Mouse (Mus musculus): ENCODE results near the gene Mgp.

The Mgp gene

DNA sequence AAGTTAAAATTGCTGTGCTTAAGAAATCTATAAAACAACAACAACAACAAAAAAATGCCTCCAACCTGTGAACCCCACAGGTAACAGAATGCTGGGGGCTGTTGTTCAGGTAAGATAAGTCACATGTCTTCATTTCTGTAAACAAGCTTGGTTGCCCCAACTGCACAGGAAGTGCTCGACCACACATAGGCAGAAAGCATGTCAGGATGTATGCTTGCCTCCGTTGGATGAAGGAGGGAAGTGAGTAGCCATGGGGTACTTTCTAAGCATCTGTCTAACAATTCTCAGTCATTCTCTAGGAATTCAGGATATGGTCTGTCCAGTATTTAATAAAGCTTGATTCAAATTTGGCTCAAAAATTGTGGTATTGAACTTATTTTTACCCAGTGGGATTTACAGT is 23.3 kb upstream of the Mgp start:
- no peak for DNase-seq (ENCODE audit: inconsistent age in 2 of 2, low spot score in 1 of 2)

DNA sequence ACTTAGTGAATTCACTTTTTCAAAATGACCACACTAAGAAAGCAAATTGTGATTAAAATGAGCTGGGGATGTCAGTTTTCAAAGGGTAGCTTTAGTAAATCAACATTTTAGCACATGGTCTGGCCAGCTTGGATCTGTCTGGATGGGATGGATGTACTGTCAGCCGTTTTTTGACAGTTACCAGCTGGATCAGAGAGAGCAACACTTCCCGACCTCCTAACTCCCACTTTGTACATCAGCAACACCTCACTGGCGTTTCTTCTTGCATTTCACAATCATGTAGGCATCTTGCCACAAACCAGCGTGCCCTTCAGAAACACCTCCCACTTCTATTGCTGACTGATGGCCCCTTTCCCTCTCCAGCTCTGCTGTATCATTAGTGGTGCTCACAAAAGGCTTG is 22.6 kb upstream of the Mgp start:
- no peak for DNase-seq (ENCODE audit: inconsistent age in 2 of 2, low spot score in 1 of 2)

- no peak for DNase-seq (ENCODE audit: inconsistent age in 2 of 2, low spot score in 1 of 2)
Measured at GRCm38 (mm10) chr6:136897789-136898188, 22.2 kb upstream of the Mgp start.

DNA sequence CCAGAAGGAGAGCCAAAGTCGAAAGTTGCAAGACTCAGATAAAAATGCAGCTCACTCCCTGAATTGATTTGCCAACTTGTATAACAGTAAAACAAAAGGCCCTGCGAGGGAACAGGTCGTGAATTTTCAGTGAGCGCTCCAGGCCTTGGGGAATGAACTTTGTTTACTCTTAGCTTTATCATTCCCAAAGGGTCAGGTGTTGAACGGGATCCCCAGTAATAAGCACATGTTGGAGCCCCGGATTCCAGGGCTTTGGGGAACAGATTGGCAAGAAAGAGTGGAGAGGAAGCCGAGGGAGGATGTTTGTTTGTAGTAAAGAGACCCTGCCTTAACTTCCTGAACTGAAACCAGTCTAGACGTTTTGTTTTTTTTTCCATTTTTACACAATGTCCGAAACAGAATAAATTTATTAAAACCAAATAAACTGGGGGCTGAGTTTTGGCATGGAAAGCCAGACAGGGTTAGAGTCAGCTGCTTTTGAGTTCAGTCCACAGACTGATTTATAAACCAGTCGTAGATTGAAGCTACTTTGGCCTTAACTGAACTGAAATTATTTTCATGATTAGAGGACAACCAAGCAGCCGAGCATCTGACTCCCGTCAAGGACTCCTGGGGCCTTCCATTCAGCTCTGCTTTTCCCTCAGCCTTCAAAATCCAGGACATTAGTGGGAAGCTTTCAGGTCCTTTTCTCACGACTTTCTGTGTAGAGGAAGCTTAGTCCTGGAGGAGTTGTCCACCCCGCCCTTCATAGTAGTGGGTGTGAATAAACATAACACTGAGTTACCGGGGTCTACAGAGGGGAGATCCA is 19.1 kb upstream of the Mgp start:
- DNase-seq (ENCODE audit: inconsistent age in 2 of 2, low spot score in 1 of 2) = peak in 1 of 2 experiments; percentile 44

- DNase-seq (ENCODE audit: inconsistent age in 2 of 2, low spot score in 1 of 2) = no peak
Measured at GRCm38 (mm10) chr6:136892002-136892401, 16.4 kb upstream of the Mgp start.

DNA sequence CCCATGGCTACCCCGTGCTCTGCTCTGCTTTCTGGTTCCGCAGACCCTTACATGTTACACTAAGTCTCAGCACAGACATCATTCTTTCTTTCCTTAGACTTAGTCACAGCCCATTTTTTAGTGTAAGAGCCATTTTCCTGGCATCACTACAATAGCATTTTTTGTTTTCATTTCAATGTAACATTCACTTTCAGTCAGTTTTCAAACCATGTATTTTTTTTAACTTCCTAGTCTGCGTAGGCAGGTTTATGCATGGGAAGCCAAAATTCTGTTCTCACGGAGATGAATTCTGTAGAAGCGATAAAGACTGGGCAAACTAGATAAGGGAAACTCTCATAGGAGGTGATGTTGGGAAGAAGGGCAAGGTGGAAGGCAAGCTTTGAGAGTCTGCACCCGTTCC is 13.9 kb upstream of the Mgp start:
- DNase-seq (ENCODE audit: inconsistent age in 2 of 2, low spot score in 1 of 2) = no peak

DNA sequence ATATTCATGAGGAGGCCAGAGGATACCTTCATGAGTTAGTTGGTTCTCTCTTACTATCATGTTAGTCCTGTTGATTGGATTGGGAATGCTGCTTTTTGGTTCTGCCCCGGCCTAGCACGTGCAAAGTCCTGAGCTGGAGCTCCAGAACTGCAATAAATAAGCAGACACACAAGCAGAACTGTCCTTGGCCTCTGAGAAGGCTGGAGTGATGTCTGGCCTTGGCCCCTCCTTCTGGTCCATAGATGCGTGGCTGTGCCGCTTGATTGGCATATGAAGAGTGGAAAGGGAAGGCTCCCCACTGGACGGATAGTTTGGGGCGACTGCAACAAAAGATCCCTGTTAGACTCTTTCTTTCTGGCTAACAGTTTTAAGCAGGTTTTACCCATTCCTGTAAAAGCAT is 13.4 kb upstream of the Mgp start:
- peak; percentile 47 to 73 for DNase-seq (ENCODE audit: inconsistent age in 2 of 2, low spot score in 1 of 2)

GRCm38 (mm10) chr6:136887854-136888253 is 12.2 kb upstream of the Mgp start:
- peak; percentile 78 to 88 for DNase-seq (ENCODE audit: inconsistent age in 2 of 2, low spot score in 1 of 2)

DNA sequence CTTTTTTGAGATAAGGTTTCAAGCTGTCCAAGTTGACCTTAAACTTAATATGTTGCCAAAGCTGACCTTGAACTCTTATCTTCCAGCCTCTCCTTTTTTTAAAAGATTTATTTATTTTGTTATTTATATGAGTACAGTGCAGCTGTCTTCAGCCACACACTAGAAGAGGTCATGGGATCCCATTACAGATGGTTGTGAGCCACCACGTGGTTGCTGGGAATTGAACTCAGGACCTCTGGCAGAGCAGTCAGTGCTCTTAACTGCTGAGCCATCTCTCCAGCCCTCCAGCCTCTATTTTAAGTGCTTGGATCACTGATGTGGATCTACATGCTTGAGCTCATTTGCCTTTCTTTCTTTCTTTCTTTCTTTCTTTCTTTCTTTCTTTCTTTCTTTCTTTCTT is 9.1 kb upstream of the Mgp start:
- peak in 1 of 2 experiments; percentile 36 for DNase-seq (ENCODE audit: inconsistent age in 2 of 2, low spot score in 1 of 2)

GRCm38 (mm10) chr6:136883961-136884360 is 8.3 kb upstream of the Mgp start:
- no peak for DNase-seq (ENCODE audit: inconsistent age in 2 of 2, low spot score in 1 of 2)

GRCm38 (mm10) chr6:136883431-136883915 is 7.8 kb upstream of the Mgp start:
- DNase-seq (ENCODE audit: inconsistent age in 2 of 2, low spot score in 1 of 2) = no peak

- DNase-seq (ENCODE audit: inconsistent age in 2 of 2, low spot score in 1 of 2) = no peak
Measured at GRCm38 (mm10) chr6:136881678-136882077, 6.1 kb upstream of the Mgp start.

- DNase-seq (ENCODE audit: inconsistent age in 2 of 2, low spot score in 1 of 2) = peak in 1 of 2 experiments; percentile 54
Measured at GRCm38 (mm10) chr6:136874599-136874998, 1.0 kb downstream of the Mgp start.

- DNase-seq (ENCODE audit: inconsistent age in 2 of 2, low spot score in 1 of 2) = no peak
Measured at GRCm38 (mm10) chr6:136868921-136869320, 6.7 kb downstream of the Mgp start.

DNA sequence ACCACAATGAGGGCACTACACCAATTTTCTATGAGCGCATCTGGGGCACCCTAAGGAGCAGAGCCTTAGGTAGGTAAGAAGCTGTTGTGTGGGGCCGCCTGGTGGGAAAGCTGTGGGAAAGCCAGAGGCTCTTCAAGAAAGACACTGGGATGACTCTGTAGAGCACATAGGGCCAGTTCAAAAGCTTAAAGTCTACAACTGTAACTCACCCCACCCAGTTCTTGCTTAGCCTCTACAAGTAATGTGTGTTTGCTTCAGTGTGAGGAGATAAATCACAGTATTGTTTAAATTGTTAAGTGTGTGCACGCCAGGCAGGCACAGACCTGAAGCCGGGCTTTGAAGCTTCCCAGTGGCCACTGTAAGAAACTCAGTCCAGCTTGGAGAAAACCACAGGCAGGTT is 9.5 kb downstream of the Mgp start:
- no peak for DNase-seq (ENCODE audit: inconsistent age in 2 of 2, low spot score in 1 of 2)

- no peak for DNase-seq (ENCODE audit: inconsistent age in 2 of 2, low spot score in 1 of 2)
Measured at GRCm38 (mm10) chr6:136865360-136865759, 10.3 kb downstream of the Mgp start.

GRCm38 (mm10) chr6:136861020-136861419 is 14.6 kb downstream of the Mgp start:
- peak in 1 of 2 experiments; percentile 74 for DNase-seq (ENCODE audit: inconsistent age in 2 of 2, low spot score in 1 of 2)

DNA sequence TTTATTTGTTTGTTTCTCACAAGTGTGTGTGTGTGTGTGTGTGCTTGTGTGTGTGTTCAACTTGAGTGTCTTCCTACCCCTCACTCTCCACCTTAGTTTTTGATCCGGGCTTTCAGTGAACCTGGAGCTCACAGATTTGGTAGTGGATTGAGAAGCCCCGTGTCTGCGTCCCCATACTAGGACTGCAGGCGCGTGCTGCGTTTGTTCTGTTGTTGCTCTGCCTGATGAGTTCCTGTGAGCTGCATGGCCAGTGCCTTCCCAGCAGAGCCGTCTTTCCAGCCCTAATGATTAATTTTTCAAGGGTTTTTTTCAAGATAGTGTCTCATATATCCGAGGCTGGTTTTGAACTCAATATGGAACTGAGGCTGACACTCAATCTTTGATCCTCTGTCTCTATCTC is 17.2 kb downstream of the Mgp start:
- no peak for DNase-seq (ENCODE audit: inconsistent age in 2 of 2, low spot score in 1 of 2)

DNA sequence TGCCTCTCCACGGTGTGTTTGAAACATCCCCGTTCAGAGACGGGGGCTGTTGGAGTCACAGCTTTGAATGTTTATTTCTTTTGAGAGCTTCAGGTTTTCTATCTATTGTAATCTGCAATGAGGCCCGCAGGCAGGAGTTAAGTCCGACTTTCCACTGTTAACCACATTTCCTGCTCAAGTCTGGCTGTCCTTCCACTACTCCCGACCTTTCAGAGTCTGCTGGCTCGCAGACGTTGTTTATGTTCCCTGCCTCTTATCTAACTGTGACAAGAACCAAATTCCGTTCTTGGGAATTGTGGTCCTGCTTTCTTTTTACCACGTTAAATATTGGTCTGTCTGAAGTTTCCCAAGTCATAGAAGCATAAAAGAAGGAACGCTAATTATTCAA is 17.8 kb downstream of the Mgp start:
- peak in 1 of 2 experiments; percentile 51 for DNase-seq (ENCODE audit: inconsistent age in 2 of 2, low spot score in 1 of 2)

DNA sequence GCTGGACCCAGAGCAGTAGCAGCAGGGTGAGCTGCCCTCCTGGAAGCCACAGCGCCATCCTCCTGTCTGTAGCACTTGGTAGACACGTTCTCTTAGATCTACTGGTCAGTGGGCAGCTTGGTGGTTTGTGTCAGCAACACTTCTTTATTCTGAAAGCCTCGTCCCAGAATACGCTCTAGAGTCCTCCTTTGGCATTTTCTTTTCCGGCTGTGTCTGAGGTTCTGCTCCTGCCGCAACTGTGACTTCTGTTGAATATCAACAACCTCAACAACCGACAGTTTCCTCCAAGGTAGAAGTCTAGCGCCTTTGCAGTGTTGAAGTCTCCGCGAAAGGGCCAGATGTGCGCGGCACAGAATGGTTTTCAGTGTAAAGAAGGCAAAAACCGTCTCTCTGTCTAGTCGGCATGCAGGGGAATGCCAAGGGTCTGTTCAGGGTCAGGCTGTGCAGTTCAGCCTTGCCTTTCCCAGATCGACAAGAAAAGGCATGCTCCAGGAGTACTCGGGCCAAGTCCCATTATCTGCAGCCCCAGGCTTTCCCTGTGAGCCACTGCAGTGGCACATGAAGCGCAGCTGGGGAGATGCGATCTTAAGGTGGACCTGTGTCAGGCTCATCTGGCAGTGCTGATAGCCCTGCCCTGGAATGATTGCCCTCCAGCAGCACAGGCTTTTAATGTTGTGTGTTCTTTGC is 18.3 kb downstream of the Mgp start, which contains the start of gene Art4:
Art4 (minus strand) TSS at position 548 of the 687 bp plus-strand sequence.
- peak; percentile 45 to 78 for DNase-seq (ENCODE audit: inconsistent age in 2 of 2, low spot score in 1 of 2)

GRCm38 (mm10) chr6:136856071-136856636 is 19.5 kb downstream of the Mgp start:
- peak; percentile 34 to 67 for DNase-seq (ENCODE audit: inconsistent age in 2 of 2, low spot score in 1 of 2)

DNA sequence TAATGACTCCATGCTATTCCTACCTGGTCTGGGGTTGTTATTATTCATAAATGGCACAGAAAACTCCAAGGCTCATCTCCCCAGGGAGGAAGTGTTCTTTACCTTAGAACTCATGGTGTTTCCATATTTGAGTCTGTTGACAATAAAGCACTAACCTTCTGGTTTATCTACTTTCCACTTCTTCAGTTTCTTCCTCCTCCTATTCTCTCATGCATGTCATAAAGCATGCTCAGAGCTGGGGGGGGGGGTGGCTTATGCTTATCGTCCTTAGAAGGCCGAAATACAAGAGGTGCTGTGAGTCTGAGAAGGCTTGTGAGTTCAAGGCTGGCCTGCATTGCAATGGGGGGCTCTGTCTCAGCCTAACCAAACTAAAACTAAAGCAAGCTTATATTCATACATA is 20.4 kb downstream of the Mgp start:
- no peak for DNase-seq (ENCODE audit: inconsistent age in 2 of 2, low spot score in 1 of 2)
